ENCODE assay signal across 8 mouse cellular contexts in genomic region chr5:90500714-90501113, GRCm38 (mm10). TPM values are rescaled to one million over a fixed set of nuclear protein-coding genes. Genes with fewer than 3 reads are reported as not detected.
DNase-seq lines count a peak whose midpoint lies in the region; ATAC-seq and TF ChIP-seq lines count a peak whose summit lies in the region.

No protein-coding gene starts in this region.

- dilution Hi-C loops in CH12.LX (cut with MboI; ENCODE audit: extremely low pct_ligation_motif_present, extremely low pct_unique_long_range_greater_than_20kb, low sequenced_read_pairs), result no loop called here

- TF ChIP-seq RAD21 in CH12.LX (IDR thresholded peaks at IDR 0.05; ENCODE audit: low read depth, low read length), result peak; percentile 68

- peak; percentile 92 for TF ChIP-seq CTCF in CH12.LX (conservative IDR thresholded peaks at IDR 0.05 in 1 of 2, IDR thresholded peaks at IDR 0.05 in 1 of 2; ENCODE audit: low read depth in 2 of 2, low read length in 2 of 2)
- peak; percentile 91 for TF ChIP-seq CTCF in heart, postnatal 0 days (IDR thresholded peaks at IDR 0.05; ENCODE audit: low read depth)
- peak; percentile 90 for TF ChIP-seq CTCF in lung, postnatal 0 days (IDR thresholded peaks at IDR 0.05)

- no peak for TF ChIP-seq EP300 in CH12.LX (IDR thresholded peaks at IDR 0.05; ENCODE audit: low read length)
- no peak for TF ChIP-seq EP300 in heart, postnatal 0 days (IDR thresholded peaks at IDR 0.05; ENCODE audit: low read depth)
- TF ChIP-seq EP300 in lung, postnatal 0 days (IDR thresholded peaks at IDR 0.05), result no peak

- H3K4me1 ChIP-seq in CH12.LX (ENCODE audit: control insufficient read depth in 1 of 2, insufficient read depth in 2 of 2), result peaks cover 5 to 6% of the 10 kb centered on the region in 2 experiments
- H3K4me1 ChIP-seq in embryonic facial prominence, embryonic 11.5 days (ENCODE audit: control insufficient read depth, insufficient read depth, low read length), result no peaks in the 10 kb centered on the region
- no peaks in the 10 kb centered on the region for H3K4me1 ChIP-seq in heart, postnatal 0 days (ENCODE audit: control insufficient read depth, insufficient read depth)
- H3K4me1 ChIP-seq in lung, postnatal 0 days (ENCODE audit: insufficient read depth, low read depth, low read length), result no peaks in the 10 kb centered on the region

- DNase-seq in CH12.LX (ENCODE audit: extremely low read depth), result peak; percentile 83
- peak; percentile 81 to 83 for DNase-seq in adrenal gland, postnatal 36 days
- peak; percentile 85 for DNase-seq in embryonic facial prominence, embryonic 11.5 days (ENCODE audit: low spot score)
- DNase-seq in heart, postnatal 0 days (ENCODE audit: low spot score), result peak; percentile 35
- peak; percentile 78 to 83 for DNase-seq in kidney, postnatal 25 days
- peak; percentile 51 for DNase-seq in lung, postnatal 0 days (ENCODE audit: low spot score)
- peak; percentile 51 for DNase-seq in retina, adult 2 months (ENCODE audit: low read depth, low spot score)
- DNase-seq in thymus, postnatal 36 days, result peak; percentile 62 to 75

- H3K4me3 ChIP-seq in CH12.LX (replicated peaks in 1 of 3; ENCODE audit: low read depth in 2 of 3, low read length in 2 of 3, poor library complexity in 1 of 3), result no peak overlapping the region
- no peak overlapping the region for H3K4me3 ChIP-seq in embryonic facial prominence, embryonic 11.5 days (ENCODE audit: low read depth, low read length)
- no peak overlapping the region for H3K4me3 ChIP-seq in heart, postnatal 0 days (ENCODE audit: low read depth, low read length)
- H3K4me3 ChIP-seq in lung, postnatal 0 days (ENCODE audit: low read depth, low read length), result no peak overlapping the region

- WGBS in embryonic facial prominence, embryonic 11.5 days, result 6% methylated on average over 6 of the region's 6 CpGs
- 3% methylated on average over 6 of the region's 6 CpGs for WGBS in heart, postnatal 0 days
- WGBS in lung, postnatal 0 days, result 2% methylated on average over 6 of the region's 6 CpGs

- no peak overlapping the region for H3K9ac ChIP-seq in CH12.LX (ENCODE audit: insufficient read depth, low read depth)
- no peak overlapping the region for H3K9ac ChIP-seq in embryonic facial prominence, embryonic 11.5 days (replicated peaks; ENCODE audit: low read length)
- no peak overlapping the region for H3K9ac ChIP-seq in heart, postnatal 0 days (replicated peaks; ENCODE audit: low read depth, low read length)
- H3K9ac ChIP-seq in lung, postnatal 0 days (replicated peaks; ENCODE audit: low read depth), result no peak overlapping the region

- 0 out of 2 replicates have a peak, but pooled peaks have one; percentile 39 for ATAC-seq in embryonic facial prominence, embryonic 11.5 days (replicated peaks; ENCODE audit: insufficient number of reproducible peaks, low FRiP score, low TSS enrichment, low read depth)
- no peak for ATAC-seq in heart, postnatal 0 days (ENCODE audit: insufficient read depth, low read depth)
- no peak for ATAC-seq in lung, postnatal 0 days

- no peaks in the 10 kb centered on the region for H3K36me3 ChIP-seq in CH12.LX (replicated peaks in 1 of 2; ENCODE audit: control insufficient read depth in 1 of 2, insufficient read depth in 1 of 2, low read length in 1 of 2)
- no peaks in the 10 kb centered on the region for H3K36me3 ChIP-seq in embryonic facial prominence, embryonic 11.5 days (replicated peaks; ENCODE audit: control insufficient read depth, insufficient read depth, low read depth, low read length)
- no peaks in the 10 kb centered on the region for H3K36me3 ChIP-seq in heart, postnatal 0 days (replicated peaks; ENCODE audit: control insufficient read depth, insufficient read depth, low read length)
- H3K36me3 ChIP-seq in lung, postnatal 0 days (ENCODE audit: insufficient read depth, low read length), result no peaks in the 10 kb centered on the region

- TF ChIP-seq POLR2A in CH12.LX (IDR thresholded peaks at IDR 0.05; ENCODE audit: low read depth, low read length), result no peak

- no peaks in the 10 kb centered on the region for H3K27me3 ChIP-seq in CH12.LX (replicated peaks)
- no peaks in the 10 kb centered on the region for H3K27me3 ChIP-seq in embryonic facial prominence, embryonic 11.5 days (ENCODE audit: control insufficient read depth, insufficient read depth, low read length)
- H3K27me3 ChIP-seq in heart, postnatal 0 days (ENCODE audit: control insufficient read depth, insufficient read depth, low read length), result no peaks in the 10 kb centered on the region
- no peaks in the 10 kb centered on the region for H3K27me3 ChIP-seq in lung, postnatal 0 days (replicated peaks; ENCODE audit: insufficient read depth, low read length)

- in situ Hi-C loops in CH12.LX (cut with MboI; ENCODE audit: low pct_ligation_motif_present, low pct_unique_long_range_greater_than_20kb, low sequenced_read_pairs), result loop anchor here (5.0 kb wide), 1 partner anchor 152 kb away; no protein-coding TSS in a partner anchor

- no peaks in the 10 kb centered on the region for H3K9me3 ChIP-seq in CH12.LX (replicated peaks; ENCODE audit: low read length)
- no peaks in the 10 kb centered on the region for H3K9me3 ChIP-seq in embryonic facial prominence, embryonic 11.5 days (replicated peaks; ENCODE audit: control insufficient read depth, low read length)
- no peaks in the 10 kb centered on the region for H3K9me3 ChIP-seq in heart, postnatal 0 days (replicated peaks; ENCODE audit: control insufficient read depth, low read length)
- H3K9me3 ChIP-seq in lung, postnatal 0 days (ENCODE audit: low read length), result no peaks in the 10 kb centered on the region

- H3K27ac ChIP-seq in CH12.LX (ENCODE audit: insufficient read depth, low read depth), result no peak overlapping the region
- no peak overlapping the region for H3K27ac ChIP-seq in embryonic facial prominence, embryonic 11.5 days (replicated peaks; ENCODE audit: low read depth, low read length)
- no peak overlapping the region for H3K27ac ChIP-seq in heart, postnatal 0 days (ENCODE audit: low read depth)
- no peak overlapping the region for H3K27ac ChIP-seq in lung, postnatal 0 days (ENCODE audit: low read length)

- peak overlapping the region; percentile 36; the same call in 1 of the 2 replicates for H3K4me2 ChIP-seq in CH12.LX (ENCODE audit: insufficient read depth, low read depth, poor library complexity, severe bottlenecking)
- no peak overlapping the region for H3K4me2 ChIP-seq in embryonic facial prominence, embryonic 11.5 days (ENCODE audit: low read depth, low read length)
- H3K4me2 ChIP-seq in heart, postnatal 0 days (ENCODE audit: low read depth, low read length), result no peak overlapping the region
- no peak overlapping the region for H3K4me2 ChIP-seq in lung, postnatal 0 days (replicated peaks; ENCODE audit: low read depth, low read length)

- no peaks in the 10 kb centered on the region for H3K79me2 ChIP-seq in CH12.LX (replicated peaks; ENCODE audit: control insufficient read depth, extremely low read depth, insufficient read depth, poor library complexity, severe bottlenecking)

TF ChIP-seq in CH12.LX, 34 proteins besides CTCF, POLR2A, EP300 and RAD21:
- TF ChIP-seq CHD1 (IDR thresholded peaks at IDR 0.05; ENCODE audit: low read depth, low read length), result no peak
- no peak for TF ChIP-seq NELFE (IDR thresholded peaks at IDR 0.05; ENCODE audit: low read depth, low read length)
- no peak for TF ChIP-seq USF2 (conservative IDR thresholded peaks at IDR 0.05; ENCODE audit: low read depth, low read length)
- TF ChIP-seq TBP (conservative IDR thresholded peaks at IDR 0.05; ENCODE audit: low read depth, low read length), result 0 out of 2 replicates have a peak, but pooled peaks have one; percentile 17
- no peak for TF ChIP-seq ZNF384 (IDR thresholded peaks at IDR 0.05; ENCODE audit: low read depth, low read length)
- no peak for TF ChIP-seq MAZ (IDR thresholded peaks at IDR 0.05; ENCODE audit: low read depth, low read length)
- peak; percentile 92 for TF ChIP-seq SMC3 (IDR thresholded peaks at IDR 0.05; ENCODE audit: low read depth, low read length)
- 0 out of 2 replicates have a peak, but pooled peaks have one; percentile 57 for TF ChIP-seq MYC (IDR thresholded peaks at IDR 0.05; ENCODE audit: low read depth, low read length)
- TF ChIP-seq ETS1 (conservative IDR thresholded peaks at IDR 0.05; ENCODE audit: low read depth, low read length), result no peak
- TF ChIP-seq JUN (IDR thresholded peaks at IDR 0.05; ENCODE audit: insufficient read depth, low read depth, low read length), result no peak

RNA-seq across cellular contexts. Expression of gene Afp, which starts 10.2 kb away (rescaled TPM):
- total RNA-seq in CH12.LX (2012; rRNA removed) (15.9 and 25.8 TPM in 2 replicates), CH12.LX (2014; rRNA removed) (12.5 and 12.8 TPM in 2 replicates)
- 18.2 and 19.8 TPM in 2 replicates for polyA plus RNA-seq in CH12.LX (2012; ENCODE audit: insufficient read length, low read depth)
- total RNA-seq in adrenal gland, postnatal 36 days (2021), result not detected
- 3.0 and 3.9 TPM in 2 replicates for polyA plus RNA-seq in embryonic facial prominence, embryonic 11.5 days (2014; fragmentation: Nextera tagmentation; extraction: Ambion mirVana)
- total RNA-seq in heart, postnatal 0 days (2014; rRNA removed; ENCODE audit: low replicate concordance), result 6.1 and 6.4 TPM in 2 replicates
- polyA plus RNA-seq in heart, postnatal 0 days (2015; fragmentation: Nextera tagmentation; extraction: Ambion mirVana), result 0.25 and 0.51 TPM in 2 replicates
- 1.2 and 1.6 TPM in 2 replicates for polyA plus RNA-seq in lung, postnatal 0 days (2015; fragmentation: Nextera tagmentation; extraction: Ambion mirVana)

RNA-seq across cellular contexts. Expression of gene Afm, which starts 18.0 kb away (rescaled TPM):
- total RNA-seq in CH12.LX (2012; rRNA removed) (not detected in 2 replicates), CH12.LX (2014; rRNA removed) (not detected in 2 replicates)
- not detected in 2 replicates for polyA plus RNA-seq in CH12.LX (2012; ENCODE audit: insufficient read length, low read depth)
- total RNA-seq in adrenal gland, postnatal 36 days (2021), result under 1 TPM in 1 of 2 experiments, not detected in 1; 0.40 TPM
- polyA plus RNA-seq in embryonic facial prominence, embryonic 11.5 days (2014; fragmentation: Nextera tagmentation; extraction: Ambion mirVana), result not detected in 2 replicates
- not detected in 2 replicates for total RNA-seq in heart, postnatal 0 days (2014; rRNA removed; ENCODE audit: low replicate concordance)
- polyA plus RNA-seq in heart, postnatal 0 days (2015; fragmentation: Nextera tagmentation; extraction: Ambion mirVana), result not detected in 2 replicates
- polyA plus RNA-seq in lung, postnatal 0 days (2015; fragmentation: Nextera tagmentation; extraction: Ambion mirVana), result not detected in 2 replicates

RNA-seq across cellular contexts. Expression of gene Alb, which starts 40.0 kb away (rescaled TPM):
- total RNA-seq in CH12.LX (2012; rRNA removed) (not detected in 2 replicates), CH12.LX (2014; rRNA removed) (0.40 TPM in 1 of 2 replicates, not detected in the other)
- polyA plus RNA-seq in CH12.LX (2012; ENCODE audit: insufficient read length, low read depth), result not detected in 2 replicates
- 10 to 100 TPM in 1 of 2 experiments, 1 to 10 TPM in 1; 4.4 to 24.0 TPM for total RNA-seq in adrenal gland, postnatal 36 days (2021)
- polyA plus RNA-seq in embryonic facial prominence, embryonic 11.5 days (2014; fragmentation: Nextera tagmentation; extraction: Ambion mirVana), result 0.20 and 1.3 TPM in 2 replicates
- total RNA-seq in heart, postnatal 0 days (2014; rRNA removed; ENCODE audit: low replicate concordance), result 31.3 and 32.2 TPM in 2 replicates
- 0.40 and 1.2 TPM in 2 replicates for polyA plus RNA-seq in heart, postnatal 0 days (2015; fragmentation: Nextera tagmentation; extraction: Ambion mirVana)
- 2.1 and 3.2 TPM in 2 replicates for polyA plus RNA-seq in lung, postnatal 0 days (2015; fragmentation: Nextera tagmentation; extraction: Ambion mirVana)

Comparison
In these comparisons a context has a peak if more than half of its experiments do, and no peak if none do; other contexts are left out.
1. DNase-seq: peak in every context shown above with its lines; median percentile 85 in embryonic facial prominence, embryonic 11.5 days; 83 in CH12.LX; 82 in adrenal gland, postnatal 36 days; 80 in kidney, postnatal 25 days; 68 in thymus, postnatal 36 days; 51 in lung, postnatal 0 days; 51 in retina, adult 2 months; 35 in heart, postnatal 0 days.